Mouse (Mus musculus) granulocyte monocyte progenitor cell, adult 5-6 weeks (primary cell): ENCODE measurements around the gene Chtf18. TPM values are rescaled to one million over a fixed set of nuclear protein-coding genes. Genes with fewer than 3 reads are reported as not detected.
A peak's percentile ranks its signal among the peaks of the same experiment; 100 is the strongest.

ENCODE experiments used
- ATAC-seq: replicated peaks from 2 replicates; pipeline ENCODE4 v1.8.0; 2016; ENCODE audit warnings: mild to moderate bottlenecking, moderate TSS enrichment, inconsistent platforms; ENCODE audit not compliant: poor library complexity, severe bottlenecking
- total RNA-seq, 2 experiments: library from RNA; stranded (forward) in 1 of 2; stranded (reverse) in 1 of 2; fragments of 200-712, 200-1000 nt in 1 of 2; fragments of >200 nt in 1 of 2; fragmentation: Nextera tagmentation in 1 of 2; gene quantifications; 2 replicates each; pipeline ENCODE4 v1.2.3; 2014 to 2017

The Chtf18 gene
- total RNA-seq, 2 experiments from 2014 or later: 16.8 to 22.4 TPM

- no peak for ATAC-seq
Observed at GRCm38 (mm10) chr17:25738861-25739260, 11.6 kb upstream of the Chtf18 start.

GRCm38 (mm10) chr17:25735745-25736144 lies 8.5 kb upstream of the Chtf18 start, which contains the start of gene Mslnl:
TSS of gene Mslnl (plus strand) at chr17:25736042.
- no peak for ATAC-seq

DNA sequence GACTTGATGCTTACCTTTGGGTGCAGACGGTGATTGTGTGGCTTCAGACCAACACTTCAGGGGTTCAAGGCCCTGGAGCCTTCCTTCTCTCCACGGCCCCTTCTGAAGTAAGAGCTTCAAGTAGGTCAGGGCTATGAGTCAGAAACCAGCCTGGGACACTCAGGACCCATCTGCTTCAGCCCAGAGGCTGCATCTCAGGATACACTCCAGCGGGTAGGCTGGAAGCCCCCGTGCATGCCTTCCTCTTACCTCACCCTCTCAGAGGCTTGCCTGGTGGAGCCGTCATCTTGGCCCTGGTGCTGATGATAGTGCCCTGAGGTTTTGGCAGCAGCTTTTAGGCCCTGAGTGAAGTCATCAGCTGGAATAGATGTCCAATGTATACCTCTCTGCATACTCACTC lies 8.0 kb upstream of the Chtf18 start:
- no peak for ATAC-seq

GRCm38 (mm10) chr17:25732082-25732481 lies 4.9 kb upstream of the Chtf18 start:
- ATAC-seq: peak; percentile 47

DNA sequence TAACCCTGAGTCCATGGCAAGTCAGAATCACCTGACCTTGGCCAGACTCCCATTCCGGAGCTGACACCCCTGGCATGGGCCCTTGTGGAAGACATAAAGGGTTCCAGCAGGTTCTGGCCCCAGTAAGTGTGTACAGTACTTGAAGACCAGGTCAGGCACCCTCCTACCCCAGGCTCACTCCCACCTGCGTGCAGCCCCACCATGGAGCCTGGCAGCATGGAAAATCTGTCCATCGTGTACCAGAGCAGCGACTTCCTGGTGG lies 721 bp upstream of the Chtf18 start:
- no peak; the same call in 1 of the 2 replicates for ATAC-seq

DNA sequence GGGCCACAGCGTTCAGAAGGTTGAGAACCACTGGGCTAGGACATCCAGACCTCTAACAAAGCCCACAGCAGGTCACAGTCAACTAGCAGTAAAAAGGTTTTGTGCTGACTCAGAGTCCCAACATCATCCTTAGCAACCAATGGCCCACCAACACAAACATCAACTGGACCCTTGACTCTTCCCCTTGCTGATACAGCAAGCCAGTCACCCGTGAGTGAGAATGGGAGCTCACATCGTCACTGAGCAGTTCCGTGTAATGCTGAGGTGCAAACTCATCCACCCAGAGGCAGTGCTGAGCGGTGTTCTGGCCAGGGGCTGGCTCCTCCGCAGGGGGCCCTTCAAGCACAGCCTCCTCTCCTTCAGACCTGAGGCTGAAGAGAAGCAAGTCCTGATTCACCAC lies 2.0 kb downstream of the Chtf18 start:
- ATAC-seq: no peak

GRCm38 (mm10) chr17:25723919-25724318 lies 3.3 kb downstream of the Chtf18 start:
- ATAC-seq: no peak

GRCm38 (mm10) chr17:25723470-25723869 lies 3.7 kb downstream of the Chtf18 start:
- no peak for ATAC-seq

GRCm38 (mm10) chr17:25721476-25721875 lies 5.7 kb downstream of the Chtf18 start:
- ATAC-seq: no peak

- no peak for ATAC-seq
Observed at GRCm38 (mm10) chr17:25717691-25718090, 9.5 kb downstream of the Chtf18 start.

DNA sequence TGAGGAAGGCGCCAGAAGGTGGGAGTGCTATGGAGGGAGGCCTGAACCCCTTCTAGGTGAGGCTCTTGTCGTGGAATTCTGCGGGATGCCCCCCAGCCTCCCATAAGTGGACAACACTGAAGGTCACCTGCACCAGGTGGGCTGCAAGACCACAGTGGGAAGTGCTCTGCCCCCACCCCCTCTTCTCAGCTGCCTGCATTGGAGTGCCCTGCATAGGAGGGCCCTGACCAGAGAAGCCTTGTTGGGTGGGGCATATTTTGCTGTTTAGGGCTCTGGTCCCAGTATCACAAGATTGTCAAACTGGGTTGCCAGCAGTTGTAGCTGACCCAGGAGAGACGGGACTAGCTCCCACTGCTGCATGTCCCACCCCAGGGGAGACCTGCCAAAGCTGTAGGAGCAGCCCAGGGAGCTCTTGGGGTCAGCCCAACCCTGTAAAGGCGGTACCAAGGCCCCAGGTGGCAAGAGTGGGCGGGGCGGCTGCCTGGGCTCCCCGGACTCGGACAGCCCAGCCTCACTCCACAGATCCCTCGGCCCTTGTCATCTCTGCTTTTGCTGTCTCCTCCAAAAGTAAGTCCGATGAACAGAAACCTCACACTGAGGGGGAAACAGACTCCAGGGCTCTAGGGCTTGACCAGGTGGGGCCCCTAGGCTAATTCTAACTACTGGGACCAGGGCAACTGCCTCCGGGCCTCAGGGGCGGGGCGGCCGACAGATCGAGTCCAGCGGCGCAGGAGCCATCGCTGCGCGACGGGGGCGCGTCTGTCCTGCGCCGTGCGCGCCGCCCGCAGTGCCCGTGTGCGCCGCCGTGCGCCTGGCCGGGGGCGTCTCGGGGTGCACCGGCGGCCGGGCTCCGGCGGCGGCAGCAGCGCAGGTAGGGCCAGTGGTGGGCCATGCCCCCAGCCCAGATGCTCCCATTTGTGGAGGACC lies 10.2 kb downstream of the Chtf18 start, which contains the start of gene Gng13:
Gene Gng13 (plus strand): TSS at position 461 of the 927 bp plus-strand sequence.
- ATAC-seq: 0 out of 2 replicates have a peak, but pooled peaks have one; percentile 25

DNA sequence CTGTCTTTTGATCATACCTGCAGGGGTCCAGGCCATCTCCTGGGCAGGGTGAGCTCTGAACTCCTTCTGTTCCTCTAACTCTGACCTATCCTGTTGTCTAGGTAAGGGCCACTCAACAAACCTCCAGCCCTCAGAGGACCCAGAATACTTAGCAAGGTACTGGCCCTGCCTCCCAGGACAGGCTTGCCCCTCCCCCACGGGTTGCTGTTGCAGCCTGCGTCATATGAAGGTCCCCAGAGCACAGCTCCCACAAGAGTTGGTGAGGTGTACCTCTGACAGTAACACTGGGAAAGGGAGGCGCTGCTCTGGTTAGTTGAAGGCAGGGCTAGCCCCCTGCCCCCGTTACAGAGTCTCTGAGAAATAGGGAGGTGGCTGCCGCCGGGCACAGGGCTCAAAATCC lies 11.1 kb downstream of the Chtf18 start:
- no peak for ATAC-seq

DNA sequence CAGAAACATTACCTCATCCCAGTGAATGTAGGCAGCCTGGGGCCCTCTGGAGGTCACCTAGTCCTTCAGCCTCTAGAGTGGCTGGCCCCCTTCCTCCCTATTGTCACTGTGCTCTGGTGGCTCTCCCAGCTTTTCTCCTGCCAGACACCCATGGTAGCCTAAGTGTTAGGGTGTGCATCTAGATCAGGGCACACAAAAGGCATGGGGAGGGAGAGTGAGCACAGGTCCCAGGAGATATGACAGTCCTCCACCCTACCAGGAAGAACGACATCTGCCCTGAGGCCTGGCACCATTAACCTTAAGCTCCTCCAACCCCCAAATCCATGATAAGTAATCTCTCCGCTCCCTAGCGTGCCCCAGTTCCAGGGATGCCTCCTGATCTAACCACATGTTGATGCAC lies 11.6 kb downstream of the Chtf18 start:
- ATAC-seq: no peak

- no peak for ATAC-seq
Observed at GRCm38 (mm10) chr17:25711136-25711535, 16.1 kb downstream of the Chtf18 start.

GRCm38 (mm10) chr17:25709994-25710393 lies 17.2 kb downstream of the Chtf18 start:
- ATAC-seq: no peak

- ATAC-seq: no peak
Observed at GRCm38 (mm10) chr17:25700863-25701496, 26.2 kb downstream of the Chtf18 start.

DNA sequence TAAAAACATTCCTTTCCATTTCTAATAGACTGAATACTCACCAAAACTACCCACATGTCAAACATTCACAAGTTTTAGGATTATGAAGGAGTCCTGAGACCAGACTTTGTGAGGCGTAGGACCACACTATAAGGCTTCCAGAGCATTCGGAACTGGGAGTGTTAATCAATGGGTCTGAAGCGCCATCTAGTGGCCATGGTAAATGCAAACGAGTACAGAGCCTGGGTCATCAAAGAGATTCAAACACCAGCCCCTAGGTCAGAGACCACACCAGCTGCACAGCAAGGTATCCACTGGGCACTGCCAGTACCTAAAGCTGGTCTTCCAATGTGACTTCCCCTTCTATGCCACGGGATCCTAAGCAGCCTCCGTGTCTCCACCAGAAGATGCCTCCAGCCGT lies 28.8 kb downstream of the Chtf18 start:
- ATAC-seq: peak; percentile 62

GRCm38 (mm10) chr17:25696263-25696662 lies 31.0 kb downstream of the Chtf18 start:
- no peak for ATAC-seq

DNA sequence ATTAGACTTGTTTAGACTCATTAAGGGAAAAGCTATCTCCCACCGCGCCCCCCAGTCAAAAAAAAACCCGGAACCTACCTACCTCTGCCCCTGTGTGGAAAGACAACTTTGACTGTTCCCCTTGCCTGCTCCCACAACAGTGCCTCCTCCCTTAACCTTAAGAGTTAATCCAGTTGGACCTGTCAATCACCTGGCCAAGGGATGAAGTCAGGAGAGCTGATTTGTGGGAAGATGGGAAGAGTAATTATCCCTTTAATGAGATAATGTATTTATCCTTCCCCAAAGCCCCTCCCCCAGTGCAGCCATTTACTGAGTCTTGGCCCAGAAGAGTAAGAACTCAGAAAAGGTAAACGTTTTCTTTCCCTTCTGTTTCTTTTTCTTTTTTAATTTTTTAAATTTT lies 38.3 kb downstream of the Chtf18 start:
- no peak for ATAC-seq

GRCm38 (mm10) chr17:25686323-25686722 lies 40.9 kb downstream of the Chtf18 start:
- peak; percentile 48 for ATAC-seq

GRCm38 (mm10) chr17:25681636-25682035 lies 45.6 kb downstream of the Chtf18 start:
- ATAC-seq: no peak

DNA sequence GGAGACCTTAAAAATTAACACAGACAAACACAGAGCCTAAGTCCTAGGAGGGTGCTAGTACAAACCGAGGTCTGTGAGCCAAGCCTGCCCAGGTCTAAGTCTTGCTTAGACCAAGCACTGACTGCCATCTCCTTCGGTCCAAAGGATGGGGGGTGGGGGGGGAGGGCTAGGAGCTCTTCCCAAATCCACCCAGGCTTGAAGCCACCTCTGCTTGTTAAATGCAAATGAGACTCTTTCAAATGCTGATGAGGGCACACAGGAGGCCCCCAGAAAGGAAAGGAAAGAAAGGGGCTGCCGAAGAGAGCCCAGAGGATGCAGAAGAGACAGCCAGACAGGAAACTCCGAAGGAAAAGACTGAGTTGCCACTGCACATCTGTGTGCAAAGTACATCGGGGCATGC lies 47.4 kb downstream of the Chtf18 start:
- ATAC-seq: no peak
